Mouse (Mus musculus) forebrain, embryonic 14.5 days (tissue): Measurements from ENCODE around the gene Lyrm7. TPM values are rescaled to one million over a fixed set of nuclear protein-coding genes. Genes with fewer than 3 reads are reported as not detected.

Experiments used
- ATAC-seq: fragments of 200-750 bp; cut with Nextera tagmentation; 2 replicates; pipeline ENCODE4 v1.8.0; 2017; ENCODE audit warnings: mild to moderate bottlenecking, moderate library complexity
- DNase-seq: peaks from one replicate; pipeline ENCODE4 v3.0.0-alpha.2; 2015; ENCODE audit warnings: low spot score
- H3K27ac ChIP-seq: fragments of 300-500 bp; sonication (generic); 2 replicates; pipeline ENCODE4 v1.5.1; 2014; ENCODE audit warnings: low read depth, mild to moderate bottlenecking, control low read depth, low read length, moderate library complexity
- H3K27me3 ChIP-seq: fragments of 300-500 bp; sonication (generic); replicated peaks from 2 replicates; pipeline ENCODE4 v1.6.1; 2014; ENCODE audit warnings: low read length, control low read depth, mixed read lengths; ENCODE audit not compliant: control insufficient read depth, insufficient read depth
- H3K36me3 ChIP-seq: fragments of 300-500 bp; sonication (generic); 2 replicates; pipeline ENCODE4 v1.6.1; 2014; ENCODE audit warnings: low read length, control low read depth; ENCODE audit not compliant: control insufficient read depth, insufficient read depth
- H3K4me1 ChIP-seq: fragments of 300-500 bp; sonication (generic); 2 replicates; pipeline ENCODE4 v1.6.1; 2014; ENCODE audit warnings: antibody characterized with exemption, low read length, control low read depth; ENCODE audit not compliant: control insufficient read depth, insufficient read depth
- H3K4me2 ChIP-seq: fragments of 300-500 bp; sonication (generic); 2 replicates; pipeline ENCODE4 v1.6.1; 2014; ENCODE audit warnings: mild to moderate bottlenecking, control low read depth, low read length
- H3K4me3 ChIP-seq: fragments of 300-500 bp; sonication (generic); 2 replicates; pipeline ENCODE4 v1.5.1; 2014; ENCODE audit warnings: low read depth, low read length, control low read depth
- H3K9ac ChIP-seq: fragments of 300-500 bp; sonication (generic); 2 replicates; pipeline ENCODE4 v1.6.1; 2014; ENCODE audit warnings: mild to moderate bottlenecking, low read length, control low read depth, moderate library complexity
- H3K9me3 ChIP-seq: fragments of 300-500 bp; sonication (generic); replicated peaks from 2 replicates; pipeline ENCODE4 v1.6.1; 2016; ENCODE audit warnings: low read length, control low read depth, mixed read lengths; ENCODE audit not compliant: control insufficient read depth
- WGBS: fragments of 180-500 bp; shearing (Covaris S2); extraction: QIAGEN DNeasy Blood & Tissue Kit; methylation state at CpG from one replicate; pipeline ENCODE4 v1.1.7; 2014; 5-methylcytosine and 5-hydroxymethylcytosine counted together
- polyA plus RNA-seq: library from polyadenylated mRNA; unstranded; fragments of >200 nt; fragmentation: Nextera tagmentation; extraction: Ambion mirVana; gene quantifications from 2 replicates; pipeline ENCODE4 v1.2.1, GENCODE M21; 2014

The Lyrm7 gene
- polyA plus RNA-seq, 1 experiment from 2014 or later: 13.2 TPM

DNA sequence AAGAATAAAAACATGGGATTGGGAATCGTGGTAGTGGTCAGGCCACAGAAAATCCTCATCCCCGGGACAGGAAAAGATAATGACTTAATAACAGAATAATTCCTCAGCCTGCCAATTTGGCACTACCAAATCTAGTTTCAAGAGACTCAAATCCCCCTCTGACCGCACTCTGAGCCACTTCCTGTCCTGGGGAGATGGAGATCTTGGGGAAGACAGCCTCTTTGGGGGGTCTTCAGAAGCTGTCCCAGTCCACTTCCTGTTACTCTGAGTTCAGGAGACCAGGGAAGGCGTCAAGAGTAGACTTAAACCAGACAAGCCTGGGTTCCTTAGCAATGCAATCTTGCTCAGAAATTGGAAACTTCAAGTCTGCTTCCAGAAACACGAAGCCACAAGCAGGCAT, 15.8 kb downstream of the Lyrm7 start:
- H3K27me3 ChIP-seq: no peaks in the 10 kb centered on the region
- no peak overlapping the region for H3K4me3 ChIP-seq
- DNase-seq: no peak
- no peaks in the 10 kb centered on the region for H3K36me3 ChIP-seq
- no peaks in the 10 kb centered on the region for H3K9me3 ChIP-seq
- no peak for ATAC-seq
- no peak overlapping the region for H3K9ac ChIP-seq
- 89% methylated on average over 5 of the region's 5 CpGs for WGBS
- no peak overlapping the region for H3K4me2 ChIP-seq
- H3K4me1 ChIP-seq: peaks cover 3% of the 10 kb centered on the region; the same call in 1 of the 2 replicates
- H3K27ac ChIP-seq: no peak overlapping the region

DNA sequence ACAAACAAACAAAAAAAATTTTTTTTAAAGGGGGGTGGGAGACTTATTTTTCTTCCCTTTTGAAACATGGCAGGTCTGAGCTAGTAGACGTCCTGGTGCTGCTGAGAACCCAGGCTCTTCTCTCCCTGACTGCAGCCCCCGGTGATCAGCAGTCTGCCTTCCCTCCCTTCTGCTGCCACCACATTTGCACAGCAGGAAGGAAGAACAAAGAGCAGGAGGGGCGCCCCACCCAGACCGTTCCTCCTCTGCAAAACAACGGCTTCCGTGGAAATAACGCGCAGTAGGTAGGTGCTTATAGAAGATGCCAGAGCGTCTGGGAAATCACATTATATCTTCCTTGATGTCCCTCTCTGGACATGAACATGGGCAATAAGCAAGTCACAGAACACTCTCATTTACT, 16.3 kb downstream of the Lyrm7 start:
- Histone ChIP-seq H3K27ac (no peak overlapping the region), H3K4me1 (peaks cover 3% of the 10 kb centered on the region; the same call in 1 of the 2 replicates), H3K4me2 (no peak overlapping the region), H3K9ac (no peak overlapping the region), H3K36me3 (no peaks in the 10 kb centered on the region), H3K4me3 (no peak overlapping the region), H3K27me3 (no peaks in the 10 kb centered on the region), H3K9me3 (no peaks in the 10 kb centered on the region)
- no peak for ATAC-seq
- 86% methylated on average over 9 of the region's 9 CpGs for WGBS
- no peak for DNase-seq

DNA sequence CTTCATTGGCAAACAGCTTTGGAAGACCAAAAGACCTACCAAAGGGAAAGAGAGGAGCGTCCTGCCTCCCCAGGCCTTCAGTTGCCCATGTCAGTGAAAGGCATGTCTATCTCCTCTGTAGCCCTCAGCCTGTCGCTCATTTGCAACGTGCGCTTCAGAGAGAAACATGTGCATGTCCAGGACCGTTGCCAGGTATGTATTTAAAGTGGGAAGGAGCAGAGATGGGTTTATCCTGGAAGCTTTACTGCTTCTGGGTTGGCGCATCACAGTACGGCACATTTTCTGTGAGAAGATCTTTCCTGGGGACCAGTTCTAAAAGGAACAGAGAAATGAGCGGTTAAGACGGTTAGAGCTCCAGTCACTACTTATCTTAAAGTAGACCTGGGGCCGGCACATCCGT, 19.8 kb downstream of the Lyrm7 start:
- H3K4me3 ChIP-seq: no peak overlapping the region
- DNase-seq: no peak
- WGBS: 90% methylated on average over 11 of the region's 11 CpGs
- H3K4me2 ChIP-seq: no peak overlapping the region
- ATAC-seq: no peak
- H3K4me1 ChIP-seq: peaks cover 2% of the 10 kb centered on the region; the same call in 1 of the 2 replicates
- no peaks in the 10 kb centered on the region for H3K27me3 ChIP-seq
- H3K9ac ChIP-seq: no peak overlapping the region
- no peaks in the 10 kb centered on the region for H3K36me3 ChIP-seq
- H3K27ac ChIP-seq: no peak overlapping the region
- no peaks in the 10 kb centered on the region for H3K9me3 ChIP-seq

DNA sequence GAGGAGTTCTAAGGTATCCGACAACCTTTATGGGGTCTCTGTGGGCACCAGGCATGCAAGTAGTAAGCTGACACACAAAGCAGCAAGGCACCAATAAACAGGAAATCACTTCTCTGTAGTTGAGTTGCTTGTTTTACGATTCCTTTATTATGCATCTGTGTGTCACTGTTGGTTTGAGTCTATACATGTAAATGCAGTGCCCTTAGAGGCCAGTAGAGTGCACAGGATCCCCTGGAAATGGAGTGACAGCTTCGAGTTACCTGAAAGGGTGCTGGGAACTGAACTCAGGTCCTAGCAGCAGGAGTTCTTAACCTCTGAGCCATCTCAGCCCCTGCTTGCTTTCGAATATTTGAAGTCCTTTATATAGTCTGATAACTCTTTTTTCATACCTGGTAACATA, 21.0 kb downstream of the Lyrm7 start:
- H3K36me3 ChIP-seq: no peaks in the 10 kb centered on the region
- no peaks in the 10 kb centered on the region for H3K27me3 ChIP-seq
- ATAC-seq (no peak), DNase-seq (no peak)
- H3K4me2 ChIP-seq: no peak overlapping the region
- WGBS: 92% methylated on average over 4 of the region's 4 CpGs
- no peaks in the 10 kb centered on the region for H3K4me1 ChIP-seq
- no peak overlapping the region for H3K27ac ChIP-seq
- no peak overlapping the region for H3K4me3 ChIP-seq
- H3K9me3 ChIP-seq: no peaks in the 10 kb centered on the region
- H3K9ac ChIP-seq: no peak overlapping the region

DNA sequence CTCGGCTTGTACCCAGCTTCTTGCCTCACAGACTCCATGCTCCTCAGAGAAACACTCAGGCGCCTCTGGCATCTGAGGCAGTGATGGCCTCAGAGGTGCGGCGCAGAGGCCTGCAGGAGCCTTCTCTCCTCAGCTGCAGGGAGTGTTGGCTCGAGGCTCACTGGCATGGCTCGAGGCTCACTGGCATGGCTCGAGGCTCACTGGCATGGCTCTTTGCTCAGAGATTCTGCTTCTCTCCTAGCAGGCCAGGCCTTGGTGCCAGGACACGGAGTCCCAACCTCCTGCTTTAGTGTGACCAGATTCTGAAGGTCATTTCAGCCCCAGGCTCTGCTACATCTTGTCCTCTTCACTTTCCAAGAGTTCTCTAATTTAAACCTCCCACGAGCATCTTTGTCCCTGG, 24.6 kb downstream of the Lyrm7 start:
- H3K9me3 ChIP-seq: no peaks in the 10 kb centered on the region
- no peak for ATAC-seq

DNA sequence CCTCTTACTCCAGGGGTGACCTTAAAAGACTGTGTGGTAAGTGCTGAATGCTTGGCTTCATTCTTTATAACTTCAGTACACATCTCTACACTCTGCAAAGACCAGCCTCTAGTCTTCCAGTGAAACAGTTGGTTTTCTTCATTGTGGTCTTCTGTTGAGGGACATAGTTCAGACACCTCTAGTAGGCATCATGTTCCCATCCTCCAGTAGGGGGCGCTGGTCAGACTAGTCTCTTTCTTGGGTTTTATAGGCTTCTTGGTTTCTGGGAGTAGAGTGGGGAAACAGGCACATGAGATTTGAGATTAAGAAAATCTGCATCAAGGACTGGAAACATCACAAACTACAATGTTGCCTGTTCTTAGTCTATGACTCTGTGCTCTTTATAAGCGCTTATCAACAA, 26.1 kb downstream of the Lyrm7 start:
- H3K36me3 ChIP-seq: no peaks in the 10 kb centered on the region
- WGBS: 57% methylated on average over 2 of the region's 2 CpGs
- no peak overlapping the region for H3K9ac ChIP-seq
- no peak overlapping the region for H3K4me3 ChIP-seq
- H3K27ac ChIP-seq: no peak overlapping the region
- no peaks in the 10 kb centered on the region for H3K9me3 ChIP-seq
- H3K27me3 ChIP-seq: no peaks in the 10 kb centered on the region
- H3K4me2 ChIP-seq: no peak overlapping the region
- H3K4me1 ChIP-seq: no peaks in the 10 kb centered on the region
- ATAC-seq (no peak), DNase-seq (no peak)

More for the DNA sequence above, 24.6 kb downstream of the Lyrm7 start:
- Histone ChIP-seq H3K36me3 (no peaks in the 10 kb centered on the region), H3K27ac (no peak overlapping the region), H3K27me3 (no peaks in the 10 kb centered on the region), H3K4me2 (no peak overlapping the region), H3K4me1 (no peaks in the 10 kb centered on the region), H3K4me3 (no peak overlapping the region), H3K9ac (no peak overlapping the region)
- DNase-seq: no peak
- WGBS: 78% methylated on average over 9 of the region's 9 CpGs

DNA sequence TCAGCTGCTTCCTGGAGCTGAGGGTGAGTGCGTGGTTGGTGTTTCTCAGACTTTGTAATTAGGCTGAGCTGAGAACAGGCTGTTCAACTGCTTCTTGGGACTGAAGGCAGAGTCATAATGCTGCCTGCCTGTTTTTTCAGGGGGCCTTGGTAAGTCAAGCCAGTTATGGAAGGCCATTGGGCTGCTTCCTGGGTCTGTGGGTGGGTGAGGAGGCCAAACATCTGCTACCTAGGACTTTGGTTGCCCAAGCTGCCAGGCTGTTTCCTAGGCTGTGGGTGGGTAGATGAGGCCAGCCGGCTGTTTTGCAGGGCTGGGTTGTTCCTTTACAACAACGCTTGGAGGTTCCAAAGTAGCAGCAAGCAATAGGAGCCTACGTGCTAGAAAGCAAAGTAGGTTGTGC, 26.9 kb downstream of the Lyrm7 start:
- no peak overlapping the region for H3K4me2 ChIP-seq
- 96% methylated on average over 4 of the region's 4 CpGs for WGBS
- no peaks in the 10 kb centered on the region for H3K36me3 ChIP-seq
- no peak overlapping the region for H3K4me3 ChIP-seq
- no peak overlapping the region for H3K9ac ChIP-seq
- no peak overlapping the region for H3K27ac ChIP-seq
- no peaks in the 10 kb centered on the region for H3K27me3 ChIP-seq
- no peaks in the 10 kb centered on the region for H3K9me3 ChIP-seq
- H3K4me1 ChIP-seq: no peaks in the 10 kb centered on the region
- DNase-seq (no peak), ATAC-seq (no peak)

DNA sequence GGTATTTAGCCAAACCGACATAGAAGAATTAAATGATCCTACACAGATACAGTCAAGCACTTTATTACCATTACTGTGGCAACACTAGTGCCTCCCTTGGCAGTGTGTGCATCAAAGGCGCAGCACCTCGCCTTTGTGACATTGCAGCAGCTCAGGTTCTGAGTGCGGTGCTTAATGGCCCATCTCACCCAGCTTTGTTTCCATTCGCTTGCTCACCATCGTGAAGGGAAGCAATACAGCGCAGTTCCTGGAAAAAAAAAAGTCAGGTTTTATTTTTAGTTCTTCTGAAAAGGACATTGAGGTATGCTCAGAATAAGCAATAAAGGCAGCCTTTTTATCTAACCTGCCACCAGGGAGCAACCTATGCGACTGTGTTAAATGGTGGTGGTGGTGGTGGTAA, 33.9 kb downstream of the Lyrm7 start:
- Histone ChIP-seq H3K9me3 (no peaks in the 10 kb centered on the region; the same call in 1 of the 2 replicates), H3K9ac (no peak overlapping the region), H3K27ac (no peak overlapping the region), H3K4me1 (no peaks in the 10 kb centered on the region), H3K36me3 (no peaks in the 10 kb centered on the region), H3K4me3 (no peak overlapping the region), H3K4me2 (no peak overlapping the region), H3K27me3 (no peaks in the 10 kb centered on the region)
- WGBS: 91% methylated on average over 8 of the region's 8 CpGs
- no peak for ATAC-seq
- no peak for DNase-seq

DNA sequence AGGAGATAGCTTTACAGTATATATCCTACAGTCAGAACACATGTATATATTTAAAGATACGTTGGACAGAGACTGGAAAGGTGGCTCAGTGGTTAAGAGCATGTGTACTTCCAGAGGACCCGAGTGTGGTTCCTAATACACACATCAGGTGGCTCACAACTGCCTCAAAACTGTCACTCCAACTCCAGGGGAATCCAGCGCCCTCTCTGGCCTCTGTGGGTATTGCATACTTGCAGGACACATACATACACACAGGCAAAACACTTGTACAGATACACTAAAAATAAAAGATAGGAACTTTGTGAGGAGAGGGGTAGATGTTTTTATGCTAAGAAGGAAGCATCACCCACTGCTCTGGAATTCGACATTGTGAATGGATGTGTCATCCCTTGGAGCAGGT, 34.9 kb downstream of the Lyrm7 start:
- no peaks in the 10 kb centered on the region for H3K36me3 ChIP-seq
- H3K4me2 ChIP-seq: no peak overlapping the region
- H3K27me3 ChIP-seq: no peaks in the 10 kb centered on the region
- no peaks in the 10 kb centered on the region; the same call in 1 of the 2 replicates for H3K9me3 ChIP-seq
- WGBS: 80% methylated on average over 4 of the region's 4 CpGs
- peaks cover under 1% of the 10 kb centered on the region; the same call in 1 of the 2 replicates for H3K4me1 ChIP-seq
- ATAC-seq (no peak), DNase-seq (no peak)
- H3K4me3 ChIP-seq: no peak overlapping the region
- no peak overlapping the region for H3K27ac ChIP-seq
- no peak overlapping the region for H3K9ac ChIP-seq
